Mouse (Mus musculus): ENCODE results near the gene Bptf.
A peak's percentile ranks its signal among the peaks of the same experiment; 100 is the strongest.
"Not testable (repeated sequence)": the region's sequence is repeated elsewhere in the genome, so short reads cannot be mapped to it uniquely, and the experiment has no call there.

The Bptf gene

DNA sequence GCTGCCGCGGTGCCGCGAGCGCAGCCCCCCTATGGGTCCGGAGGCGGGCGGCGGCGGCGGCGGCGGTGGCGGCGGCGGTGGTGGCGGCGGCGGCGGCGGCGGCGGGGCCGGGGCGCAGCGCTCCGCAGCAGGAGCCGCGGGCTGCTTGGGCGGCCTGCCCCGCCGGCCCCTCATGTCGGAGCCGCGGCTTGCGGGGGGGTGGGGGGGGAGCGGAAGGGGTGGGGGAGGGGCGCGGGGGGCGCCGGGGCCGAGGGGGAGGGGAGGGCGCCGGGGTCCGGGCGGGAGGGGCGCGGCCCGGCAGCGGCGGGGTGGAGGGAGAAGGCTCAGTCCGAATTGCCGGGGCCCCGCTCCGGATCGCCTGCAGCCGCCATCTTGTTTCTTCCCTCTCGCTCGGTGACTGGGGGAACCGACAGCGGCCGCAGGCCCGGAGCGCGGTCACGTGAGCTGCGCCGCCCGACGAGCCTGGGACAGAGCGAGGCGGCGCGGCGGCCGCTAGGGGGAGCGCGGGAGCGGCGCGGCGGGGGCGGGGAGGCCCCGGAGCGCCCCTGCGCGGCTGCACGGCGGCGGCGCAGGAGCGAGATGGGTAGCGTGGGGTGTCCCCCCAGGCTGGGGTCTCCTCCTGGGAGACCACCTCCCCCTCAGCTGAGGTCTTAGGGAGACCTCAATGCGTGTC lies at the start of gene Bptf:
Bptf (minus strand) TSS at position 379 of the 673 bp plus-strand sequence.
- peak; percentile 76 for DNase-seq (ENCODE audit: low spot score)

GRCm38 (mm10) chr11:107161215-107161614 lies 29.3 kb upstream of the Bptf start:
- no peak for DNase-seq (ENCODE audit: low spot score)

DNA sequence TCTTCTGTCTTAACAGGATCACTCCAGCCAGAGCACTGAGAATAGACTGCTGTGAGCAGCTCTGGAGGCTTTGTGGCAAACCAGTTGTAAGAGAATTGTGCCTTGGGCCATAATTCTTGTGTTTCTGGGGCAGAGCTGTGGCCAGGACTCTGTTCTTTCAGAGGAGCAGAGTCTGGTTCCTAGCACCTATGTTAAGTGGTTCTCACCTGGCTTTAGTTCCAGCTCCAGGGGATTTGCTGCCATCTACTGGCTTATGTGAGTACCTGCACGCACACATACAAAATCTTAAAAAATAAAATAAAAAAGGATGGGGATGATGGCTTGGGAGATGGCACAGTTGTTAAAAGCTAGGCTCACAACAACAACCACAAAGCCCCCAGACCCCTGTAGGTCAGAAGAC lies 27.1 kb upstream of the Bptf start:
- no peak for DNase-seq (ENCODE audit: low spot score)

DNA sequence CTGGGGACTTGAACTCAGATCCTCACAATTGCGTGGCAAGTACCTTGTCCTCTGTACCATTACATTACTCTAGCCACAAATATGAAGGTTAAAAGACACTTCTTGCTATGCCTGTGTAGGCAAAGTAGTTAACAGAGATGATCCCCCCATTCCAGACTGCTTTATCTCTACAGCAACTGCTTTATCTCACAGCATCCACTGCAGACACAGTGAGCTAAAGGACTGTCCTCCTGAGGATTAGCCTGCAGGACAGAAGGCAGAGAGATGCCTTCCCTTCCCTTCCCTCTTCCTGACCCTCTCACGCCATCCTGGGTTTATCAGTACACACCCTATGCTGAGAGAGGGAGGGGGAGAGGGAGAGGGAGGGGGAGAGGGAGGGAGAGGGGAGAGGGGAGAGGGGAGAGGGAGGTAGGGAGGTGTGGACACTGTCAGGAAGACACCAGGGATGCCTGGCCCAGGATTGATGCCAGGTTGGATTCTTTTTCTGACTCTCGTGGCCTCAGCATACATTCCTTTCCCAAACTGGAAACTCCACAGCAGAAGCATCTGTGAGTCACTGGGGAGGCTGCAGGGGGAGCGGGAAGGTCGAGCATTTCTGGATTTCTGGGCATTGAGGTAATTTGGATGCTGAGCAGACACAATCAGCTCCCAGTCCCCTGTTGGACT lies 25.2 kb upstream of the Bptf start:
- no peak for DNase-seq (ENCODE audit: low spot score)

- no peak for DNase-seq (ENCODE audit: low spot score)
Observed at GRCm38 (mm10) chr11:107155292-107155691, 23.4 kb upstream of the Bptf start.

DNA sequence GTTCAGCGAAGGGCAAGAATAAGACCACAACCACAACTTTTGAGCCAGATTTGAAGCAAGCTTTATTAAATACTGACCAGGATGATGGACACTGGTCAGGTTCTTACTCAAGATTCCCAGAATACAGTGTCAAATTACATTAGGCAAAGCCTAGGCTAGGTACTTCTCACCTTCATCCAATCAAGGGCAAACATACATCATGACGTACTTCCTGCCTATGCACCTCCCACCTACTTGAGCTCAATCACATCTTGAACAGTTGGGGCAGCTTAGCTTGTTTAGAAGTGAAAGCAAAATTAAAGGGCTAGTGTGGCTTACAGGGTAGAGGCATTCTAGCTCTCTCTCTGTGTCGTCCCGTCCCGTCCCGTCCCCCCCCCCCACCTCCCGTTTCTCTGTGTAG lies 22.5 kb upstream of the Bptf start:
- DNase-seq (ENCODE audit: low spot score): no peak

GRCm38 (mm10) chr11:107153645-107154044 lies 21.7 kb upstream of the Bptf start:
- DNase-seq (ENCODE audit: low spot score): no peak

DNA sequence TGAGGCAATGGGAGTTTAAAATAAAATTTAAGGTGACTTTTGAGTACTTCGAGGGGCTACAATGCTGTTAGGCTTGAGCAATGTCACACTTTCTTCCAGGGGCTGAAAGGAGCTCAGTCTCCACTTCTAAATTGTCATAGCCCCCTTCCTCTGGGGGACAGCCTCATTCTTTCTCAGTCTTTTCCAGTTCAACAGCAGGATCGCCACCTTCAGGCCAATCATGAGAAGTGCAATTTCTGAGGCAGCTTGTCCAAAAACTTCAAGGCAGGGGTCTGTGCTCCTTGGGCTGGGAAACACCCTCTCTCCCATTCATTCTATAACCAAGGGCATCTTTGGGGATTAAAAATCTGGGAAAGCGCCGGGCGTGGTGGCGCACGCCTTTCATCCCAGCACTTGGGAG lies 19.9 kb upstream of the Bptf start:
- no peak for DNase-seq (ENCODE audit: low spot score)

- not testable (repeated sequence) for DNase-seq (ENCODE audit: low spot score)
Observed at GRCm38 (mm10) chr11:107143956-107144355, 12.0 kb upstream of the Bptf start.

DNA sequence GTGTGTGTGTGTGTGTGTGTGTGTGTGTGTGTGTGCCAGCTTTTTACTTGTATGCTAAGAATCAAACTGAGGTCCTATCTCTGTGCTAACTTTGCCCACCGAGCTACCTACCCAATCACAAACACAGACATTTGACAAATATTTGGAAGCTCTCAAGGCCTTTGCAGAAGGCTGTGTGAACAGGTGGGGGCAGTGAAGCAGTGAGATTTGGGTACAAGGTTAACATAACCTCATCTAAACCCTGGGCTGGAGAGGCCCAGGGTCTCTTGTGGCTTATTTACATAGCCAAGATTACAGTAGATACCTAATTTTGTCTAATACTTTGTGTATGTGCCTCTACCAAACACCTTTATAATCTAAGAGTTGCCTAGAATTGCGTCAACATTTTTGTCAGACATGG lies 10.5 kb upstream of the Bptf start:
- no peak for DNase-seq (ENCODE audit: low spot score)

DNA sequence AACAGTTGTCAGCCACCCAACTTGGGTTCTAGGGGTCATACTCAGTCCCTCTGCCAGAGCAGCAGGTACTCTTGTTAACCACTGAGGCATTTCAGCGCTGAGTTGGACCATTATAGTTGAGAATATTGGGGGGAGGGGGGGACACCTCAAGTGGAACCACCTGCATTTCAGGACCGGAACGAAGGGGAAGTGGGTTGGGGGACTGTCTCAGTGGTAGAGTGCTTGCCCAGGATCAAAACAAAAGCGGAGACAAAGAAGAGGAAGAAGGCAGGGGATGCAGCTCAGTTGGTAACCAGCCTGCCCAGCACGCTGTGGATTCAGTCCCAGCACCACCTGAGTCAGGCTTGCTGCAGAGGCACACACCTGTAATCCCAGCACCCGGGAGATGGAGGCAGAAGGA lies 8.8 kb upstream of the Bptf start:
- no peak for DNase-seq (ENCODE audit: low spot score)

DNA sequence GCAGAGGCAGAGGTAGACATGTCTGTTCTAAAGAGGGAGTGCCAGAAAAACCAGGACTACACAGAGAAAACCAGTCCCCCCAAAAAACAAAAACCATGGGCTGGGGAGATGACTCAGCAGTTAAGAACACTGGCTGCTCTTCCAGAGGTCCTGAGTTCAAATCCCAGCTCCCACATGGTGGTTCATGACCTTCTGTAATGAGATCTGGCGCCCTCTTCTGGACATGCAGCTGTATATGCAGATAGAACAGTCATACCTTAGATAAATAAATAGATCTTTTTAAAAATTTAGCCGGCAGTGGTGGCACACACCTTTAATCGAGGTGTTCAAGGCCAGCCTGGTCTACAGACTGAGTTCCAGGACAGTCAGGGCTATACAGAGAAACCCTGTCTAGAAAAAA lies 6.7 kb upstream of the Bptf start:
- DNase-seq (ENCODE audit: low spot score): no peak

GRCm38 (mm10) chr11:107137593-107137992 lies 5.7 kb upstream of the Bptf start:
- no peak for DNase-seq (ENCODE audit: low spot score)

DNA sequence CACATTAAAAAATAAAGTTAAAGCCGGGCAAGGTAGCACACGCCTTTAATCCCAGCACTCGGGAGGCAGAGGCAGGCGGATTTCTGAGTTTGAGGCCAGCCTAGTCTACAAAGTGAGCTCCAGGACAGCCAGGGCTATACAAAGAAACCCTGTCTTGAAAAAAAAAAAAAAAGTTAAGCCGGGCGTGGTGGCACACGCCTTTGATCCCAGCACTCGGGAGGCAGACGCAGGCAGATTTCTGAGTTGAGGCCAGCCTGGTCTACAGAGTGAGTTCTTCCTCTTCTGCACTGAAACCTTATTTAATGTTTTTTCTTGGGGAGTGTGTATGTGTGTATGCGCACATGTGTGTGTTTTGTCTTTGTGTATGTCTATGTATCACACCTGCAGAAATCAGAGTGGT lies 4.5 kb upstream of the Bptf start:
- not testable (repeated sequence) for DNase-seq (ENCODE audit: low spot score)

DNA sequence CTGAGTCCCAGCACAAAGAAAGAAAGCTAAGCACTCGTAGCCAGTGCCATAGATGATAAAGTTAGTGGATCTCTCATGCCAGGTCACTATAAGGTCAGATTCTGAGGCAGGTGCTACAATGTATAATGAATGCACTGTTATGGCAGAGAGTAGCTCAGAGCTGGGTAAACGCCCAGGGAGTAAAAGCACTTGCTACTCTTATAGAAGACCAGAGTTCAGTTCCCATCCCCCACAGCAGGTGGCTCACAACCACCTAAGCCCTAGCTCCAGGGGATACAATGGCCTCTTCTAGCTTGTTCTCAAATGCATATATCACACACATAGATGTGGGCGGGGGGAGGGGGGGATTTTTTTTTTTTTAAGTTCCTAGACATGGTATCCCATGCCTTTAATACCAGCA lies 3.8 kb upstream of the Bptf start:
- no peak for DNase-seq (ENCODE audit: low spot score)

- DNase-seq (ENCODE audit: low spot score): no peak
Observed at GRCm38 (mm10) chr11:107132426-107132825, 499 bp upstream of the Bptf start.

- DNase-seq (ENCODE audit: low spot score): no peak
Observed at GRCm38 (mm10) chr11:107130879-107131748, 813 bp downstream of the Bptf start.

DNA sequence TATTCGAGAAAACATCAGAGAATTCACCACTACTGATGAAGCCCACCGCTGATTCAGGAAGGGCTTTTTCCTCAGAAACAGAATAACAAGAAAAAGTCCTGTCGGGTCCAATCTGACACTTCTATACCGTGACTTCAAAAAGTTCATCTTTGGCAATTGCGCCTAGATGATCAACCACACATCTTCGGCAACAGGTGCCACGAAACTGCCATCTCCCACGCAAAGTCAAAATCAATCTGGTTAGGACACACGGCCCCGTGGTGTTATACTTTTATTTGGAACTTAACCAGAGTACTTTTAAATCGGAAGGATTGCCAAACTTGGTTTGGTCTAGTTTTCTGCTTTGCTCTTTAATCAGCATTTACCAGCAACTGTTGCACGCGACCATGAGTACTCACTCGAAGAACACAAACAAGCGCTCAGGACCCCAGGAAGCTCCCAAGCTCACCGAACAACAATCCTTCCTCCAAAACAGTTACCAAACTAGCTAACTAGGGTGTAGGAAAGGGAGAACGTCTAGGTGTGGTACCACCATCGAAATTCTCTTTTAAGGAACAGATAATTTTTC lies 1.6 kb downstream of the Bptf start:
- DNase-seq (ENCODE audit: low spot score): no peak

GRCm38 (mm10) chr11:107129641-107130040 lies 2.3 kb downstream of the Bptf start:
- DNase-seq (ENCODE audit: low spot score): no peak

DNA sequence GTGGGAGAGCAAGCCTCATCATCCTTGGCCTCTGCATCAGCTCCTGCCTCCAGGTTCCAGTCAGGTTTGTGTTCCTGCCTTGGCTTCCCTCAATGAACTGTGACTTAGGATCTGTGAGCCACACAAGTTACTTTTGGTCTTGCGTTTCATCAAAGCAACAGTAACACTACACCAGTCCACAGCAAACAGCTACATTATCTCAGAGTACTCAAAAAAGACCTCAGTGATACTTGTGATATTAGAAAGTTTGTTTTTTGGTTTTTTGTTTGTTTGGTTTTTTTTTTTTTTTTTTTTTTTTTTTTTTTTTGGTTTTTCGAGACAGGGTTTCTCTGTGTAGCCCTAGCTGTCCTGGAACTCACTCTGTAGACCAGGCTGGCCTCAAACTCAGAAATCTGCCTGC lies 5.2 kb downstream of the Bptf start:
- not testable (repeated sequence) for DNase-seq (ENCODE audit: low spot score)

- no peak for DNase-seq (ENCODE audit: low spot score)
Observed at GRCm38 (mm10) chr11:107125011-107125410, 6.9 kb downstream of the Bptf start.

- DNase-seq (ENCODE audit: low spot score): no peak
Observed at GRCm38 (mm10) chr11:107124327-107124731, 7.6 kb downstream of the Bptf start.

GRCm38 (mm10) chr11:107117789-107118188 lies 14.1 kb downstream of the Bptf start:
- no peak for DNase-seq (ENCODE audit: low spot score)
